Mouse (Mus musculus) hindlimb bud, embryonic 11.5 days (tissue): ENCODE data around the gene Acr.

Experiments used
- DNase-seq: peaks from one replicate; pipeline ENCODE4 v3.0.0-alpha.2; 2012; ENCODE audit warnings: low read depth, low spot score; ENCODE audit errors: extremely low spot score

Gene Acr

GRCm38 (mm10) chr15:89622312-89622958 is 54.3 kb downstream of the Acr start:
- DNase-seq, result peak; percentile 37

- no peak for DNase-seq
Observed at GRCm38 (mm10) chr15:89622959-89623625, 55.0 kb downstream of the Acr start.

GRCm38 (mm10) chr15:89623626-89623959 is 55.5 kb downstream of the Acr start:
- DNase-seq, result peak; percentile 68
